Mouse (Mus musculus): ENCODE measurements around the gene Il22.
A peak's percentile ranks its signal among the peaks of the same experiment; 100 is the strongest.
"Not testable (repeated sequence)": the region's sequence is repeated elsewhere in the genome, so short reads cannot be mapped to it uniquely, and the experiment has no call there.

The Il22 gene

DNA sequence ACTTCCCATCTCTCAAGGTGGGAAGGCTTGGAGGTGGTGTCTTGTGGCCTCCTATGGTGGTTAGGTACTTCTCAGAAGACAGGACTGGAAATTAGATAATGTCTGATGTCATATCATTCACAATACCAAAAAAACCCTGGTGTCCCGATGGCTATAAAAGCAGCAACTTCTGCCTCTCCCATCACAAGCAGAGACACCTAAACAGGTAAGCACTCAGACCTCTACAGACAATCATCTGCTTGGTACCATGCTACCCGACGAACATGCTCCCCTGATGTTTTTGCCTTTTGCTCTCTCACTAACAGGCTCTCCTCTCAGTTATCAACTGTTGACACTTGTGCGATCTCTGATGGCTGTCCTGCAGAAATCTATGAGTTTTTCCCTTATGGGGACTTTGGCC lies at the start of gene Il22:
TSS of gene Il22 (plus strand) at position 301 of the 400 bp plus-strand sequence.
- no peak for DNase-seq (ENCODE audit: low spot score)

DNA sequence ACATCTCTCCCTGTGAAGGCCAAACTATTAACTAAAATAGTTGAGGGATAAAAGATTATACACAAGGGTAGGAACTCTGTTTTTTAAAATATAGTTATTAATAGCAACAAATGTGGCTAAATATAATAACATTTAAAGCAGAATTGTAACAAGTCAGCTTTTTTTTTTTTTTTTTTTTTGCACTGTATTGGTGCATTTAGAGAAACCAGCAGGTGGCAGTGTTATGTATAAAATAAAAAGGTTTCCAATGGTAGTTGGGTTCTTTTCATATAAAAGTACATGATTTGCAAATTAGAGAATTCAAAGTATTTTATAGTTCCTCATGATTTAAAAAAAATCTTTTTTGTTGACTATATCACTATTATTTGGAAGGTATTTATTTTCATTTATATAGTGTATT lies 48.8 kb upstream of the Il22 start:
- peak; percentile 60 for DNase-seq (ENCODE audit: low spot score)

DNA sequence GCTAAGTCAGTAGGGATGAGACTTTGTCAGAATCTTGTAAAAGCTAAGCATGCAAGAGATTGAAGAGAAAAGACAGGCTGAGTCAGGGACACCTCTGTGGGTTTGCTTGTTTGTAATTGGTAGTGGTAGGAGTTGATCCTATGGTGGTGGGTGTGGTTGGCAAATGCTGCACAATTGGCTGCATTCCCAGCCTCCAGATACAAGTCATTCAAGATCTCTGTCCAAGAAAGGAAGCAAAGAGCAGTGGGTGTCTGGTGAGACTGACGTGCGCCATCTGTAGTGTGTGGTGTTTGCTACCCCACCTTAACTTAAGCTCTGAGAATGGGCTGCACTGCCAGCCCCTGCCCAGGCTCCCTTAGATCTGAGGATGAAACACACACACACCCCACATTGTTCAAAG lies 43.6 kb upstream of the Il22 start:
- DNase-seq (ENCODE audit: low spot score), result no peak

DNA sequence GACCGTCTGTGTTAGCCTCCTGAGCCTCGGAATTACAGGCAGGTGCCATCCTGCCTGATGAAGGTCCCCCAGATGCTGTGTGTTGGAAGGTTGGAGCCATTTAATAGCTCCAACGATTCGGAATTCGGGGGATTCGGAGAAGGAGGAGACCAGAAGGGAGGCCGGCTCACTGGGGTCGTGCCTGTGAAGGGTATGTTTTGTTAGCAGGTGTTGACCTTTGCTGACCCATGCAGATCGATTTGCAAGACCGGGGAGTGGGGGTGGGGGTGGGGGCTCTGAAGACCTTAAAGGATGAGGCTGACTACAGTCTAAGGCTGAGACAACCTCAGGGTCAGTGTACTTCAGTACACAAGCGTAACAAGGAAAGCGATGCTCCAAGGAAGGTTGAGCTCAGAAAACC lies 35.5 kb upstream of the Il22 start:
- DNase-seq (ENCODE audit: low spot score), result peak; percentile 18

DNA sequence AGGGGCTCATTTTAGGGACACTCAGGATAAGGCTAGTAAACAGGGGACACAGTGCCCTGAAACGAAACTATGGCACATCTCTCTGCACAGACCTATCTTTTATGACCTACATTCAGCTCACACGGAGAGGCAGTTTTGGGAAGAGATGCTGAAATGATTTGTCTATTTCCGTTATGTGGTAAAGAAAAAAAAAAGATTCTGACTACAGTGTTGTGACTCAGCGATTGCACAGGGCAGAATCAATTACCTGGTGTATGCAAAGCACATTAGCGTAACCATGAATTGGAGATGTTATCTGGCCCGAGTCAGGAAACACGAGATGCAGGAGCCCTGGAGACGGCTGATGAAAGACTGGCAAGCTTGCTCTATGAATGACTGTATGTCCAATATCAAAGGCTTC lies 32.3 kb upstream of the Il22 start:
- no peak for DNase-seq (ENCODE audit: low spot score)

DNA sequence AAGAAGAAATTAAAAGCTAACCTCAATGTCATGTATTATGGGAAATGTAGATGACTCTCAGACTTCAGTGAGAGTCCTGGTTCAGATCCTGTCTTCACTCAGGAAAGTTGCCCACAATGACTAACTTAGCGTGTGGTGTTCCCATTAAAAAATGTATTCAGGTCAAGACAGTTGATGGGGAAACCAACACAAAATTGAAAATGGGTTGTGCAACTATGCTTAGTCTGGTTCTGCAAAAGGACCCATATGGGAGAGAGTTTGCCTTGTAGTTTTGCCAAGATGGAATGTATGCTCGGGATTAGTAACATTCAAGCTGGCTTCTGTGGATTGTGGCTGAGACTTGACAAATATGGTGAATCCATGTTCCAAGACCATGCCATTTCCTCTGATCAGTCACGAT lies 31.9 kb upstream of the Il22 start:
- no peak for DNase-seq (ENCODE audit: low spot score)

DNA sequence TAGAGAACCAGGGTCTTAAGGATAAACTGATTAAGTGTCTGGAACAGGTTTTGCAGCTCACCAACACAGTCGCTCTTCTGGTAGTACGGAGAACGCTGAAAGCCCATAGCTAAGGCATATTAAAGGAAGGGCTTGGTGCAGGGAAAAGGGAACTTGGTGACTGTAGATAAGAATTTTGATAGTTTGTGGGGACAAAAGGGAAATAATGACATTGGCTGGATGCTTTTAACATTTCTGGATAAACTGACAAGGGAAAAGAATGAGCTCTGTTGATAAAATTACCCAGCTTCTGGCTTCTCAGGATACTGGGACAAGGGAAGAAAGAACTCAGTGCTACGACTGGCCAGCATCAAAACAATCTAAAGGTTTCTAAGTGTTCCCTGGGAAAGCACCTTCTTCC lies 29.2 kb upstream of the Il22 start:
- DNase-seq (ENCODE audit: low spot score), result not testable (repeated sequence)

DNA sequence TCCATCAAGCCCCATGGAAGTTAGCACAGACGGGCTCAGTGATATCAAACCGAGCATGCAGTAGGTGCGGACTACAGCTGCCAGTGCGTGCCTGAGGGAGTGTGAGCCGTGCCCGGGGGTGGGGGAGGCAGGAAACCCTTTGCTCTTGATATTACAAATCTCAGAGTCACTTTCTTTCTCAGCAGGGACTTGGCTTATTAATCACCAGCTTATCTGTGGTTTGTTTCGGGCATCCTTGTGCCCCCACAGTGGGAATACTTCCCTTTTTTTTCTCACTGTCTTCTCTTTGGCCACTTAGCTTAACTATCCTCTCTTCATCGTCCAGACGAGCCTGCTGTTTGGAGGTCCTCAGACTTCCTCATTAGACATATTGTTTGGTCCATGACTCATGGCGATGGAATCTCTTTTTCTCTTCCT lies 26.0 kb upstream of the Il22 start:
- no peak for DNase-seq (ENCODE audit: low spot score)

DNA sequence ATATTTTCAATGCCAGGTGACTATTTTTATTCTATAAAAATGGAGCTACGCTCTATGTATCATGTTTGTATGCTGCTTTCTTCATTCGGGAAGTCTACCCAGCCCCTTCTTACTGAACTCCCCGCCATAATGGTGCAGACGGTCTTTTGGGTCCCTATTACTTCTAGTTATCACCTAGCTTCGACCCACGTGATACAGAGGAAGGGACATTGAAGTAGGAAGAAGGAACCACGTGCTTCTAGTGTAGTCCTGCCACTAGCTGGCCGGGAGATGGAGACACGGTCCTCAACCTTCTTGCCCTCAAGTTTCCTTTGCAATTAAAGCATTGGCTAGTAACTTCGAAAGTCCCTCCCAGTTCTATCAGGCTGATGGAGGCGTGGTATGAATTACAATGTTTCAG lies 25.5 kb upstream of the Il22 start:
- no peak for DNase-seq (ENCODE audit: low spot score)

DNA sequence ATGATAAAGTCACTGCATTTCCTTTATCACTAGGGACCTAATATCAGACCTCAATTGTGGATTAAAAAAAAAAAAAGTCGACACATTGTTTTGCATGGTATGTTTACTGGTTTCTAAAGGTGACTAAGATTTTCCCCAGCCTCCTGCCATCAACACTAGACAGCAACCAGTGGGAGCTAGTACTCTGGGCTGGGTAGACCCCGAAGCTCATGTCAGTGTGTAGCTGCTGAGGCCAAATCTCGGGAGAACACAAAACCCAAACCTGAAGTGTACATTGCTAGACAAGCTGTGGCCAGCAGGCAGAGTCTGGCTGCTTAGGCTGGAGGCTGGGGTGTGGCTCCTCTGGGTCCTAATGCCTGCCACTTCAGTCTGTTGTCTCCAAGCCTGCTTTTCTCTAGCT lies 9.6 kb upstream of the Il22 start:
- peak; percentile 10 for DNase-seq (ENCODE audit: low spot score)

DNA sequence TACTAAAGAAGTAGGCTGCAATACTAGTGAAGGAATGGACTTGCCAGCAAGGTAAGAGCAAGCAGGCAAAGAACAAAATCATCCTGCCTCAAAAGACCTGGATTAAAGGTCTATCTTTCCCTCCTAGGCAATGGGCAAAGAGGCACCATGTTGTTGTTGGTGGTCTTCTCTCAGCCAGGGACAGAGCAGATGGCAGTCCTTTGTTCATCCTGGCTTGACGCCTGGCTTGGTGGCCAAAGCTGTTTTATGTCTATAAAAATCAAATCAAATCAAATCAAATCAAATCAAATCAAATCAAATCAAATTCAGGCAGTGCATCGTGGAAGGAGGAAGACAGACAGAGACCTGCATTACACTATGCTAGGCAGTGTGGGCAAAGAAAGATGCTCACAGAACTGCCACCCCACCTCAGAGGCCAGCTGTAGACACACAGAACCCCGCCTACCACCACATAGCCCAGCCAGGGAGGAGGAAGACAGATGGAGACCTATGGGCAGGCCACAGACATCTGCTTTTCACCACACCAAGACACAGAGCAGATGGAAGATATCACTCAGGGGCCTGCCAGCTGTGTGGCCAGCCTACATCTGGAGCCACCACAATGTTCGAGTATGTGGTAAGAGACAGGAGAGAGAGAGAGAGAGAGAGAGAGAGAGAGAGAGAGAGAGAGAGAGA lies 11.1 kb downstream of the Il22 start:
- DNase-seq (ENCODE audit: low spot score), result not testable (repeated sequence)

DNA sequence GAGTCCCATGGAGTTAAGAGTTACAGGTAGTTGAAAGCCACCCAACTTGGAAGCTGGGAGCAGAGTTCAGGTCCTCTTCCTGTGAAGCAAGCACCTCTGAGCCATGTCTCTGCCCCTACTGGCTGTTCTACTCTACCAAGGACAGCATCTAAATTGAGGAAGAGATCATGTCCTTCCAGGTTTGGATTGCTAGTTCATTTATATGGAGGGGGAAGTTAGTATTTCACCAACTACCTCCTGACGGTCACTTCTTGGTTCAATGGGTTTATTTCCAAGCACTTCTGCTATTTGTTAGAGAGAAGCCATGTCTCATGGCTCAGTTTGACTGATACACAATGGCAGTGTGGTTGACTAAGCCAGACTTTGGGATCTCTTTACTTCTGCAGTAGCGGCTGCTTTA lies 22.9 kb downstream of the Il22 start:
- not testable (repeated sequence) for DNase-seq (ENCODE audit: low spot score)

DNA sequence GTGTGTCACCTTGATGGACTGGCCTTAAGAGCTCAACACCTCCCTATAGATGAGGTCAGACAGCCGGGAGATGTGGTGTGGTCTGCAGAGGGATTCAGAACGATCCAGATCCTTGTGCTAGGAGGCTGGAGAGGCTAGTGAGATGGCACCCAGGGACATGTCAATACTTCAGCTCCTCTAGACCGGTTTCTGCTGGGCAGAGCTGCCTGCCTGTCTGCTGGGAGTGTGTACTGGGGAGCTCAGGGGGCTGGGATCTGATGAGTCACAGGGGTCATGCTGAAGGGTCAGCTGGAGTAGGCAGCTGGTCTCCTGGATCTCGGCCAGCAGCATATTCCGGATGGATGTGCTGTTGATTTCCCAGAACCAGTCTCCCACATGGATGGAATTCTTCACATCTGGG lies 27.9 kb downstream of the Il22 start:
- not testable (repeated sequence) for DNase-seq (ENCODE audit: low spot score)

DNA sequence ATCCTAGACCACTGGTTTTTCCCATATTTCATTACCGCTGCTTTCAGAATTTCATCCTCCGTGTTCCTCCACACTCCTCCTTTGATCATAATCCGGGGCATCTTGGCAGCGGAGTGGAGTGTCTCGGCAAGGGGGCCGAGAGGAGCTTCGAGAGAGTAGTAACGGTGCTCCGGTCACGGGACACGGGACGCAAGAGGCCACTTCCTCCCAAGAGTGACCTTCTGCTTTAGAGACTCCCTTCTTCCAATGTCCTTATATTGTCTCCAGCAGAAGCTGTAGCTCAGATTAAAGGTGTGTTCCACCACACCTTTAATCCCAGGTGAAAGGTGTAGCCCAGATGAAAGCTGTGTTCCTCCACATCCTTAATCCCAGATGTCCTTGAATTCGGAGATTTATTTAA lies 35.9 kb downstream of the Il22 start, which contains the start of gene Gm32717:
TSS of gene Gm32717 (minus strand) at position 101 of the 400 bp plus-strand sequence.
- not testable (repeated sequence) for DNase-seq (ENCODE audit: low spot score)

DNA sequence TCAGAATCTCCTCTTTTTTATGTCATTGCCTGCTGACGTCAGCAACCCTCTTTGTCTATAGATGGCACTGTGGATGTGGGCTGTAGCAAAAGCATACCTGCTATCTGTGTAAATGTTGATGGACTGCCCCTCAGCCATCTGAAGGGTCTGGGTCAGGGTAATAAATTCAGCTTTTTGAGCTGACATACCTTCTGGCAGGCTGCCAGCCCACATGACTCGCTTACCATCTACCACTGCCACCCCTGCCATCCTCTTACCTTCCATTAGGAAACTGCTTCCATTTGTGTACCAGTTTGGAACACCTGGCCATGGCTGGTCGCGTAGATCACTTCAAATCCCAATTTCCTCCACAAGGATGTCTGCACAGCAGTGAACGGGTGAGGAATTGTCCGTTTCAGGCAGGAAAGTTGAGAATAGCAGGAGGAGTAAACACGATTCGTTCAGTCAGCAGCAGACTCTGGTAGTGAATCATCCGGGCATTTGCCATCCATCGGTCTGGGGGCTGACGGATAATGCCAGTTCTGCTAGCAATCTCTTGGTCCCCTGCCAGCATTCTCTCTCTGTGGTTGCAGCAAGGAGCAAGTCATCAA lies 44.4 kb downstream of the Il22 start:
- not testable (repeated sequence) for DNase-seq (ENCODE audit: low spot score)

DNA sequence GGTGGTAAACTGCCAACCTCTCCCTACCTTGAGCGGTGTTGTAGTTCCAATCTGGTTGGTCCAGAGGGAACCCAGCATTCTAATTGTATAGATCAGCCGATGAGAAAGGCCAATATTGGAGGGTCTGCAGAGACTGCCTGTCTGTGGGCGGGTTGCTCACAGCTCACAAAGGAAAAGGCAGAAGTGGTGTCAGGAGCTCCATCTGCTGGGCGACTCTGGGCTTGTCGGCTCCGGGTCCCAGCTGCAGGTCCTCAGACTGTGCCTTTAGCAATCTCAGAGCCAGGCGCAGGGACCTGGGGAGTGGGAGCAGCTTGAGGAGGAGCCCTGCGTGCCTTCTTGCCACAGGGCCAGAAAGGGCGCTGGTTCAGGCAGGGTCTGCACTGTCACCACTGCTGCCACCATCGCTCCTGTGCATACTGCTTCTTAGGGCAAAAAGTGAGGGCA lies 46.1 kb downstream of the Il22 start:
- peak; percentile 79 for DNase-seq (ENCODE audit: low spot score)

DNA sequence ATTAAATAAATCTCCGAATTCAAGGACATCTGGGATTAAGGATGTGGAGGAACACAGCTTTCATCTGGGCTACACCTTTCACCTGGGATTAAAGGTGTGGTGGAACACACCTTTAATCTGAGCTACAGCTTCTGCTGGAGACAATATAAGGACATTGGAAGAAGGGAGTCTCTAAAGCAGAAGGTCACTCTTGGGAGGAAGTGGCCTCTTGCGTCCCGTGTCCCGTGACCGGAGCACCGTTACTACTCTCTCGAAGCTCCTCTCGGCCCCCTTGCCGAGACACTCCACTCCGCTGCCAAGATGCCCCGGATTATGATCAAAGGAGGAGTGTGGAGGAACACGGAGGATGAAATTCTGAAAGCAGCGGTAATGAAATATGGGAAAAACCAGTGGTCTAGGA lies 53.6 kb downstream of the Il22 start, which contains the start of gene Gm32802:
TSS of gene Gm32802 (plus strand) at position 301 of the 400 bp plus-strand sequence.
- DNase-seq (ENCODE audit: low spot score), result not testable (repeated sequence)

Data from embryo, embryonic 10.5 days (tissue).